Mouse (Mus musculus): ENCODE data around the gene Pars2. TPM values are rescaled to one million over a fixed set of nuclear protein-coding genes. Genes with fewer than 3 reads are reported as not detected.
A peak's percentile ranks its signal among the peaks of the same experiment; 100 is the strongest.

The Pars2 gene
- 3.6 and 4.1 TPM in 2 replicates for total RNA-seq (2015)
- 3.6 and 5.3 TPM in 2 replicates for total RNA-seq (2017)

DNA sequence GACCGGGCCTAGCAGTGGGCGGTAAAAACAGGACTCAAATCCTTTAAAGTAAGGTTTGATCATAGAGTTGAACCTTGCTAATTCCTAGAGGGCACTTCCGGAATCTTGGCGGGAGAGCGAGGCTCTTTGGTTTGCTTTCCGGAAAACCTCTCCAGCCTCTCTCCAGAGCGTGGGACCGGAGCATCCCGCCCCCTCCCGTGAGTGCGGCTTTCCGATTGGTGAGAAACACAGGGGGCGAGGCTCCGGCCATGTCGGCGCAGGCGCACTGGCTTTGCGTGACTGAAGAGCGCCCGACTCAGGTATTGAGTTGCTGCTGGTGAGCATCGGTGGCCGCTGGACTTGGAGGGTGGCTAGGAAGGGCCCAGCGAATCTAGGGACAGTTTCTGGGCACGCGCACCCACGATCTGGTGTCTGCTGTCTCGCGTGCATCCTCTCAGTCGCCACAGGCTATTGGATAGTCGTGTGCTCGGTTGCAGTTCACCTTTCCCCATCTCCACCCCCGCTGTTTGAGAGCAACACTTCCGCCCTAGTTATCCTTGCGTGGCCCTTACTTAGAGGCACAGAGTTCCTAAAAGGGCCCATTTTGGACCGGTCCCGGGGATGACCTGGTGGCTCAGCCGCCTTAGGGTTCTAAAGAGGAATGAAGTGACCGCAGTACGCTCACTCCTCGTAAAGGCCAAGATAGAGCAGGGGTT, at the start of gene Pars2:
Gene Pars2 (plus strand): TSS at position 237 of the 695 bp plus-strand sequence.
- ATAC-seq (ENCODE audit: poor library complexity, severe bottlenecking): peak; percentile 99

DNA sequence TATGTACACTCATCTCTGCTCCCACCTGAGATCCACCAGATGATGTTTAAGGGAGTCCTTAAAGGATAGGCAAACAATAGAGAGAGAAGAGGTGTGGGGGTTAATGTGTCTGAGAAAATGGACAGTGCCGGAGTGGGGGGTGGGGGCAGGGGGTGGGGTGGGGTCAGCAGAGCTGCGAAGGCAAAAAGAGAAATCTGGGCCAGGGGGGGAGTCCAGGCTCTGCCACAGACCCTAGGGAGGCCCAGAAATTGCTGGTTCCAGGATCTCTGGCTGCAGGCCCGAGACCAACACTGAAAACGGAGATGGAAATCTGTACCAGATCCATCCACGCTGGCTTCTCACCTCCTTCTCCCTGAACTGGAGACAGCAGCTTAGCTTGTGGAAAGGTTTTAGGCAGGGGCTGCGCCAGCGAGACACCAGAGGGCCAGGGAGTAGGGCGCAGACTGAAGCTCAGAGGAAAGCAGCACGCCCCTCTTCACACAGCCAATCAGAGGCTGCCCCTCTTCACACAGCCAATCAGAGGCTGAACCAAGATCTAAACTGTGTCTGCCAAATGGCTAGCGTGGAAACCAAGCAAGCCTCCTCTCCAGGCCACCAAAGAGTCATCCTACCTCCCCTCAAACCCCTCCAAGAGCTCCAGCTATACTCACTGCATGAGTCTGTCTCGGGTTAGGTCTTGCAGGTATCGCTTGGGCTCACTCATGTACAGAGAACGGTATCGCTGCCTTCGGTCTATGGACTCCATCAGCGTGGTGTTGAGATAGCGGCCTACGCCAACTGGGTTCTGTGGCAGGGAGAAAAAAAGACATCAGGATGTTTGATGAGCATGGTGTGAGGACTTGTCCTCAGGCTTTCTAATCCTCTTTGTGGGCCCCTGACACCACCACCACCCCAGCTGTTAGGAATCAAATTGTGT, 44.0 kb upstream of the Pars2 start:
- no peak for ATAC-seq (ENCODE audit: poor library complexity, severe bottlenecking)

- ATAC-seq (ENCODE audit: poor library complexity, severe bottlenecking): no peak
Measured at GRCm38 (mm10) chr4:106607905-106608304, 43.0 kb upstream of the Pars2 start.

- no peak for ATAC-seq (ENCODE audit: poor library complexity, severe bottlenecking)
Measured at GRCm38 (mm10) chr4:106613105-106613504, 37.8 kb upstream of the Pars2 start.

- no peak for ATAC-seq (ENCODE audit: poor library complexity, severe bottlenecking)
Measured at GRCm38 (mm10) chr4:106613560-106613959, 37.3 kb upstream of the Pars2 start.

GRCm38 (mm10) chr4:106614180-106614797, 36.6 kb upstream of the Pars2 start:
- peak; percentile 51 for ATAC-seq (ENCODE audit: poor library complexity, severe bottlenecking)

- no peak for ATAC-seq (ENCODE audit: poor library complexity, severe bottlenecking)
Measured at GRCm38 (mm10) chr4:106614881-106615280, 36.0 kb upstream of the Pars2 start.

GRCm38 (mm10) chr4:106615637-106616036, 35.2 kb upstream of the Pars2 start:
- ATAC-seq (ENCODE audit: poor library complexity, severe bottlenecking): no peak

DNA sequence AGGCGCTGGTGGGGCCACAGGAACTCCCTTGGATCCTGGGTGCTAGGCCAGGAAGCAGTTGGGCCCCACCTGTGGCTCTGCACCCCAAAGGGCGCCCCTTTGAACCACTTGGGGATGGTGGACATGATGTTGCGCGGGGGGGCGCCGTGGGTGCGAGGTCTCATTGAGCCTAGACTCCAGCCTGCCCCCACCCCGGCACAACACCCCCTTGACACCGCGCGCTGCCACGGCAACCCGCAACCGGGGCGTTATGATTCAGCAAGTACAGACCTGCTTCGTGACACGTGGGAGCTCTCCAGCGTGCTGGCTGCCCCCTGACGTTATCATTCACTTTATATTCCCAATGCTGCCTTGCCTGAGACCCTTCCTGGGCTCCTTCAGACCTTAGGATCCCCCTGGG, 33.8 kb upstream of the Pars2 start, which contains the start of gene Lexm:
Gene Lexm (minus strand): TSS at position 186 of the 400 bp plus-strand sequence.
- ATAC-seq (ENCODE audit: poor library complexity, severe bottlenecking): no peak

DNA sequence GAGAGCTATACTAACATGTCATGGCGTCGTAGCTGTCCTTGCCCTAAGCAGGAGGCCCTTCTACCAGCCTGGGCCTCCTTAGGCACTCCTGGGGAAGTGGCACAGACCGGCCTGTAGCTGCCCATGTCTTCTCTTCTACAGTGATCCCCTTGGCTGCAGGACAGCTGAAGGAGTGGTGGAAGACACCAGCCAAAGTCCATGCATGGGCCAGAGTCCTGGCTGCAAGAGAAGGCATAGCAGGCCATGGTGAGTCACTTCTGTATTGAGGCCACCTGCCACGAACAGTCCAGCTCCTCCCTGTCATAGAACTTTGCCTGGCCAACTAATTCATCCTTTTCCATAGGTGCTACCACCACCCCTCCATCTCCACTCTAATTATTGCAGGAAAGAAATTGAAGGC, 32.0 kb upstream of the Pars2 start:
- ATAC-seq (ENCODE audit: poor library complexity, severe bottlenecking): no peak

GRCm38 (mm10) chr4:106621428-106621827, 29.4 kb upstream of the Pars2 start:
- no peak for ATAC-seq (ENCODE audit: poor library complexity, severe bottlenecking)

DNA sequence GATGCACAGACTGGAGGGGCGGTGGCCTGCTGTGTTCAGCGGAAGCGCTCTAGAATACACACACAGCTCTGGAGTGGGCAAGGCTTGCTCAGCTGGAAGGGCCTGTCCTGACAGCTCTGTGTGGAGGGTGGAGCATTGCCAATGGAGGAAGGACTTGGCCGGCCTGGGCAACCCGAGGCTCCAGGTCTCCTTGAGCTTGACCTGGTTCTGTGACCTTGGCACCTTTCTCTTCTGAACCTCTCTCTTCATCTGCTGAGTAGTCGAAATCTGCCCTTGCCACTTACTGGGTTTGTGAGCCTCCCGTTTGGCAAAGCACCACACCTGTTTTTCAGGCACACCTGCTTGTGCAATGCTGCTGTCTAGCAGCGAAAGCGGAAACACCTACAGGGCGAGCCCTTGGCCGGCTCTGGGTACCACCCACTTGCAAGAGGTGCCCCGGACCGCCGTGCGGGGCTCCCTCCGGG, 28.8 kb upstream of the Pars2 start, which contains the start of gene Ttc22:
Gene Ttc22 (plus strand): TSS at position 403 of the 464 bp plus-strand sequence.
- ATAC-seq (ENCODE audit: poor library complexity, severe bottlenecking): no peak

GRCm38 (mm10) chr4:106622712-106623111, 28.2 kb upstream of the Pars2 start:
- no peak for ATAC-seq (ENCODE audit: poor library complexity, severe bottlenecking)

GRCm38 (mm10) chr4:106624271-106624670, 26.6 kb upstream of the Pars2 start:
- no peak for ATAC-seq (ENCODE audit: poor library complexity, severe bottlenecking)

DNA sequence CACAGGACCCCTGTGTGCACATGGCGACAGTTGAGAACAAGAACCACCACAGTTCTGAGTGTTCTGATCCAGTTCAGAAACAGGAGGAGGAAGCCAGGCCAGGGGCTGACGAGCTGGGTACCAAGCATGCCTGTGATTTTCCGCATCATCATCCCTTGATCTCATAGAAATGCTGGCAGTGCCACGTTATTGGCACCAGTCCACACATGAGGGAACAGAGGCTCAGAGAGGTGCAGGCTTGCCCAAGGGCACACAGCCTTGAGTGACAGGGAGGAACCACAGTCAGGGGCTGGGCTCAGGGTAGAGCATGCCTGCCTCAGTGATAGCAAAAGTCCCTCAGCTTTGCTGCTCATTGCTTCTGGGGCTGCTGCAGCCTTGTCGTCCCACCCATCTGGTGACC, 23.1 kb upstream of the Pars2 start:
- ATAC-seq (ENCODE audit: poor library complexity, severe bottlenecking): no peak

DNA sequence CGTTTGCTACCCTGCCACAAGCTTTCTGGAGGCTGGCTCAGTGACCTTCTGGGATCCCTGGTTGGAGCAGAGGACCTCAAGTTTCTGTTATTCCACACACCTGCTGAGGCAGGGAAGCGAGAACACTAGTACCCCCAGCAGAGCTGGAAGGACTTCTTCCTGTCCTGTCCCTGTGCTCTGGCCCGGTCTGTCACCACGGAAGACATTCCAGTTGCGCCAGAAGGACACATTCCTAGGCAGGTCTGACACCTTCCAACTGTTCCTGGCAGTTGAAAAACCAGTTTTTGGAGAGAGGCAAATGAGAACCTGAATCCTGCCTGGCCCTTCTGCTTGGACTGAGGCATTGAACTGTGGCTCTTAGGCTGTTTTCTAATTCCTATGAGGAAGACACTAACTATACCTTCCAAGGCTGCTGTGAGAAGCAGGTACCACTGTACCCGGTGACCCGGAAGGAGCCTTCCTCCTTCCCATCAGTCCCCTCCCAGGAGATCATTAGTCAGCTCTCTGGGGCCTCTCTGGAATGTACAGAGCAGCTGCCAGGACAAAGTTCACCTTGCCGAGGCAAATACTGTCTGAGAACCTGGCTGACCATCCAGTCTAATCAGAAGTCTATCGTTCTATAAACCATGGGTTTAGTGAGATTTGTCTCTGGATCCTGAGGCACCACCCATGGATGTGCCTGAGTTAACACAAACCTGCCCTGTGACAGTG, 22.1 kb upstream of the Pars2 start:
- ATAC-seq (ENCODE audit: poor library complexity, severe bottlenecking): no peak

GRCm38 (mm10) chr4:106629374-106629773, 21.5 kb upstream of the Pars2 start:
- no peak for ATAC-seq (ENCODE audit: poor library complexity, severe bottlenecking)

DNA sequence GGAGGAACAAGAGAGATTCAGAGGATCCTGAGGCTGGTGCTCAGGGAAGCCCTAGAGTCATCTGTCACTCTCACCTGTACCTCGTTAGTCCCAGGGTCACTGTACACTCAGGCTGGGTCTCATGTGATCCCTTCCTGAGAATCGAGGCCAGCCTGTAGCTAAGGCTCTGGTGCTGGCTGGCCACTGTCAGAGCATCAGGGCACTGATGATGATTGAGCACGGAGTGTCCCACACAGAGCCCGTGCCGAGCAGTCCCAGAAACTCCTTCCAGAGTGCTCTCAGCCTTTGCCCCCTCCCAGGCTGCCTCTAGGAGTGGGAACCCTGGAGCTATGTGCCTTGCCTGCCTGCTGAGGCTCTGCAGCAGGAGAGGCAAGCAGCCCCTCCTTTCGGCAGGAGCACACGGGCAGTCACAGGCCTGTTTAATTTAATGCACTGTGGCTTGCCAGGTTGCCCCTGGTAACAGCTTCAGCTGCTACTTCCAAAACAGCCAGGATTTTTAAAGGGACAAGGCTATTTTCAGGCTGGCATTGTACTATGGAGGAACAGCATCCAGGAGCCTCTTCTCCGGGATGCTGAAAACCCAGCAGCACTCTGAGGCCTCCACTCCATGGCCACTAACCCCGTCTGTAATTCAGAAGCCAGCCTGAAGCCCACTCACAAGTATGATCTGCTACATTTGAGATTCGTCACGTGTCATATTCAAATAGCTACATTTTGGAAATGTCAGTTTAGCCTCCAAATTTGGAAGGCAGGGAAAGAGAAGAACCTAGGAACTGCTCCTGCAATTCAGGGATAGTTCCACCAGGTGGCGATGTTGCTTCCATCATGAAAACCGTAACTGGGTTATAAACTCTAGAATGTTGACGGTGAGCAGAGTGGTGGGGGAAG, 20.3 kb upstream of the Pars2 start:
- ATAC-seq (ENCODE audit: poor library complexity, severe bottlenecking): 0 out of 2 replicates have a peak, but pooled peaks have one; percentile 49

GRCm38 (mm10) chr4:106632313-106632712, 18.6 kb upstream of the Pars2 start:
- no peak for ATAC-seq (ENCODE audit: poor library complexity, severe bottlenecking)

All from megakaryocyte, adult 5-6 weeks (primary cell).